Mouse (Mus musculus) NIH3T3 (cell line): Measurements from ENCODE around the gene Tppp2.
"Not testable (repeated sequence)": the region's sequence is repeated elsewhere in the genome, so short reads cannot be mapped to it uniquely, and the experiment has no call there.

ENCODE experiments used
- DNase-seq: peaks from one replicate; pipeline ENCODE4 v3.0.0-alpha.2; 2012; ENCODE audit warnings: low read depth

Gene Tppp2

GRCm38 (mm10) chr14:51912391-51913061 lies 5.7 kb upstream of the Tppp2 start:
- DNase-seq = no peak

- DNase-seq = no peak
Observed at GRCm38 (mm10) chr14:51913062-51913959, 4.9 kb upstream of the Tppp2 start.

- peak; percentile 7 for DNase-seq
Observed at GRCm38 (mm10) chr14:51913960-51914762, 4.1 kb upstream of the Tppp2 start, which contains the start of gene Ndrg2. TSS of gene Ndrg2 (minus strand) at chr14:51914158.

GRCm38 (mm10) chr14:51915030-51915429 lies 3.2 kb upstream of the Tppp2 start:
- DNase-seq = peak; percentile 20

- DNase-seq = no peak
Observed at GRCm38 (mm10) chr14:51916539-51916938, 1.7 kb upstream of the Tppp2 start.

- no peak for DNase-seq
Observed at GRCm38 (mm10) chr14:51918966-51919365, 741 bp downstream of the Tppp2 start.

GRCm38 (mm10) chr14:51921759-51922570 lies 3.7 kb downstream of the Tppp2 start:
- no peak for DNase-seq

GRCm38 (mm10) chr14:51922571-51922865 lies 4.3 kb downstream of the Tppp2 start, which contains the start of gene Rnase13:
TSS of gene Rnase13 (minus strand) at chr14:51922773.
- no peak for DNase-seq

GRCm38 (mm10) chr14:51922910-51923309 lies 4.7 kb downstream of the Tppp2 start:
- no peak for DNase-seq

- DNase-seq = no peak
Observed at GRCm38 (mm10) chr14:51923492-51923891, 5.3 kb downstream of the Tppp2 start.

- DNase-seq = not testable (repeated sequence)
Observed at GRCm38 (mm10) chr14:51926930-51927329, 8.7 kb downstream of the Tppp2 start.

- DNase-seq = peak; percentile 44
Observed at GRCm38 (mm10) chr14:51929309-51929943, 11.2 kb downstream of the Tppp2 start.

- DNase-seq = no peak
Observed at GRCm38 (mm10) chr14:51929968-51930367, 11.7 kb downstream of the Tppp2 start.

GRCm38 (mm10) chr14:51930824-51931223 lies 12.6 kb downstream of the Tppp2 start:
- DNase-seq = peak; percentile 71

- DNase-seq = peak; percentile 68
Observed at GRCm38 (mm10) chr14:51932092-51933020, 14.1 kb downstream of the Tppp2 start.

- DNase-seq = no peak
Observed at GRCm38 (mm10) chr14:51939005-51939404, 20.8 kb downstream of the Tppp2 start.

GRCm38 (mm10) chr14:51940944-51941560 lies 22.8 kb downstream of the Tppp2 start:
- no peak for DNase-seq

GRCm38 (mm10) chr14:51941577-51941976 lies 23.4 kb downstream of the Tppp2 start:
- no peak for DNase-seq

GRCm38 (mm10) chr14:51942236-51942635 lies 24.0 kb downstream of the Tppp2 start:
- no peak for DNase-seq
